Mouse (Mus musculus): Measurements from ENCODE around the gene Arpc5. TPM values are rescaled to one million over a fixed set of nuclear protein-coding genes. Genes with fewer than 3 reads are reported as not detected.

The Arpc5 gene
- polyA plus RNA-seq, 2 experiments = 71.2 to 156 TPM

- no peaks in the 10 kb centered on the region for H3K9me3 ChIP-seq (ENCODE audit: control insufficient read depth, low read length)
- no peak overlapping the region for H3K9ac ChIP-seq (replicated peaks)
- no peak overlapping the region for H3K27ac ChIP-seq
- TF ChIP-seq EP300 (IDR thresholded peaks at IDR 0.05; ENCODE audit: low read depth) (no peak), CTCF (IDR thresholded peaks at IDR 0.05; ENCODE audit: low read depth) (no peak)
- no peak overlapping the region for H3K4me3 ChIP-seq (ENCODE audit: insufficient read depth in 1 of 2, low read depth in 2 of 2, low read length in 2 of 2)
- DNase-seq (ENCODE audit: low read depth in 3 of 3, low spot score in 3 of 3) (no peak), ATAC-seq (ENCODE audit: insufficient read depth) (no peak)
- no peaks in the 10 kb centered on the region for H3K36me3 ChIP-seq (replicated peaks; ENCODE audit: control insufficient read depth, insufficient read depth, low read depth)
- no peaks in the 10 kb centered on the region for H3K4me1 ChIP-seq (replicated peaks; ENCODE audit: control insufficient read depth in 2 of 2, insufficient read depth in 2 of 2, low read length in 1 of 2)
- H3K4me2 ChIP-seq (ENCODE audit: low read depth) = no peak overlapping the region
- WGBS (ENCODE audit: insufficient replicate concordance) = 53% methylated on average over 15 of the region's 15 CpGs
- H3K27me3 ChIP-seq (ENCODE audit: control insufficient read depth, insufficient read depth, low read length) = no peaks in the 10 kb centered on the region
Observed at GRCm38 (mm10) chr1:152743095-152743826, 23.1 kb upstream of the Arpc5 start.

- H3K9ac ChIP-seq (replicated peaks) = no peak overlapping the region
- H3K36me3 ChIP-seq (replicated peaks; ENCODE audit: control insufficient read depth, insufficient read depth, low read depth) = no peaks in the 10 kb centered on the region
- H3K4me3 ChIP-seq (ENCODE audit: insufficient read depth in 1 of 2, low read depth in 2 of 2, low read length in 2 of 2) = no peak overlapping the region
- ATAC-seq (ENCODE audit: insufficient read depth) (no peak), DNase-seq (ENCODE audit: low read depth in 3 of 3, low spot score in 3 of 3) (peak; percentile 36 to 41 (median 37))
- H3K9me3 ChIP-seq (ENCODE audit: control insufficient read depth, low read length) = no peaks in the 10 kb centered on the region
- no peaks in the 10 kb centered on the region for H3K27me3 ChIP-seq (ENCODE audit: control insufficient read depth, insufficient read depth, low read length)
- WGBS (ENCODE audit: insufficient replicate concordance) = 16% methylated on average over 5 of the region's 5 CpGs
- TF ChIP-seq CTCF (IDR thresholded peaks at IDR 0.05; ENCODE audit: low read depth) = peak; percentile 72
- no peak for TF ChIP-seq EP300 (IDR thresholded peaks at IDR 0.05; ENCODE audit: low read depth)
- no peak overlapping the region for H3K4me2 ChIP-seq (ENCODE audit: low read depth)
- H3K4me1 ChIP-seq (replicated peaks; ENCODE audit: control insufficient read depth in 2 of 2, insufficient read depth in 2 of 2, low read length in 1 of 2) = no peaks in the 10 kb centered on the region
- no peak overlapping the region for H3K27ac ChIP-seq
Observed at GRCm38 (mm10) chr1:152746426-152746825, 19.9 kb upstream of the Arpc5 start.

GRCm38 (mm10) chr1:152749276-152749675, 17.1 kb upstream of the Arpc5 start:
- no peak overlapping the region for H3K4me3 ChIP-seq (ENCODE audit: insufficient read depth in 1 of 2, low read depth in 2 of 2, low read length in 2 of 2)
- no peak for TF ChIP-seq CTCF (IDR thresholded peaks at IDR 0.05; ENCODE audit: low read depth)
- H3K4me1 ChIP-seq (replicated peaks; ENCODE audit: control insufficient read depth in 2 of 2, insufficient read depth in 2 of 2, low read length in 1 of 2) = no peaks in the 10 kb centered on the region
- H3K9me3 ChIP-seq (ENCODE audit: control insufficient read depth, low read length) = no peaks in the 10 kb centered on the region
- H3K36me3 ChIP-seq (replicated peaks; ENCODE audit: control insufficient read depth, insufficient read depth, low read depth) = no peaks in the 10 kb centered on the region
- 51% methylated on average over 9 of the region's 9 CpGs for WGBS (ENCODE audit: insufficient replicate concordance)
- DNase-seq (ENCODE audit: low read depth in 3 of 3, low spot score in 3 of 3) (no peak), ATAC-seq (ENCODE audit: insufficient read depth) (no peak)
- H3K9ac ChIP-seq (replicated peaks) = no peak overlapping the region
- H3K4me2 ChIP-seq (ENCODE audit: low read depth) = no peak overlapping the region
- H3K27me3 ChIP-seq (ENCODE audit: control insufficient read depth, insufficient read depth, low read length) = no peaks in the 10 kb centered on the region
- no peak overlapping the region for H3K27ac ChIP-seq

- Histone ChIP-seq H3K4me1 (replicated peaks; ENCODE audit: control insufficient read depth in 2 of 2, insufficient read depth in 2 of 2, low read length in 1 of 2) (no peaks in the 10 kb centered on the region), H3K9ac (replicated peaks) (no peak within 1 kb of the TSS), H3K9me3 (ENCODE audit: control insufficient read depth, low read length) (no peaks in the 10 kb centered on the region), H3K4me2 (ENCODE audit: low read depth) (no peak within 1 kb of the TSS), H3K27me3 (ENCODE audit: control insufficient read depth, insufficient read depth, low read length) (no peaks in the 10 kb centered on the region), H3K36me3 (replicated peaks; ENCODE audit: control insufficient read depth, insufficient read depth, low read depth) (no peaks in the 10 kb centered on the region), H3K4me3 (ENCODE audit: insufficient read depth in 1 of 2, low read depth in 2 of 2, low read length in 2 of 2) (no peak within 1 kb of the TSS), H3K27ac (no peak within 1 kb of the TSS)
- WGBS (ENCODE audit: insufficient replicate concordance) = 62% methylated on average over 13 of the region's 13 CpGs
- ATAC-seq (ENCODE audit: insufficient read depth) = no peak
- DNase-seq (ENCODE audit: low read depth in 3 of 3, low spot score in 3 of 3) = no peak
- TF ChIP-seq EP300 (IDR thresholded peaks at IDR 0.05; ENCODE audit: low read depth) (no peak), CTCF (IDR thresholded peaks at IDR 0.05; ENCODE audit: low read depth) (no peak)
Observed at GRCm38 (mm10) chr1:152750312-152750965, 15.9 kb upstream of the Arpc5 start, which contains the start of gene Apobec4. TSS of gene Apobec4 (plus strand) at chr1:152750551.

- Histone ChIP-seq H3K9ac (replicated peaks) (no peak overlapping the region), H3K36me3 (replicated peaks; ENCODE audit: control insufficient read depth, insufficient read depth, low read depth) (no peaks in the 10 kb centered on the region), H3K27ac (no peak overlapping the region), H3K4me1 (replicated peaks; ENCODE audit: control insufficient read depth in 2 of 2, insufficient read depth in 2 of 2, low read length in 1 of 2) (no peaks in the 10 kb centered on the region), H3K4me3 (ENCODE audit: insufficient read depth in 1 of 2, low read depth in 2 of 2, low read length in 2 of 2) (no peak overlapping the region), H3K9me3 (ENCODE audit: control insufficient read depth, low read length) (no peaks in the 10 kb centered on the region), H3K27me3 (ENCODE audit: control insufficient read depth, insufficient read depth, low read length) (peaks cover 16% of the 10 kb centered on the region), H3K4me2 (ENCODE audit: low read depth) (no peak overlapping the region)
- TF ChIP-seq CTCF (IDR thresholded peaks at IDR 0.05; ENCODE audit: low read depth) = no peak
- TF ChIP-seq EP300 (IDR thresholded peaks at IDR 0.05; ENCODE audit: low read depth) = no peak
- WGBS (ENCODE audit: insufficient replicate concordance) = 29% methylated on average over 2 of the region's 2 CpGs
- ATAC-seq (ENCODE audit: insufficient read depth) (no peak), DNase-seq (ENCODE audit: low read depth in 3 of 3, low spot score in 3 of 3) (no peak)
Observed at GRCm38 (mm10) chr1:152761791-152762190, 4.6 kb upstream of the Arpc5 start.

Data from liver, embryonic 14.5 days (tissue).